In the genomic region with DNA sequence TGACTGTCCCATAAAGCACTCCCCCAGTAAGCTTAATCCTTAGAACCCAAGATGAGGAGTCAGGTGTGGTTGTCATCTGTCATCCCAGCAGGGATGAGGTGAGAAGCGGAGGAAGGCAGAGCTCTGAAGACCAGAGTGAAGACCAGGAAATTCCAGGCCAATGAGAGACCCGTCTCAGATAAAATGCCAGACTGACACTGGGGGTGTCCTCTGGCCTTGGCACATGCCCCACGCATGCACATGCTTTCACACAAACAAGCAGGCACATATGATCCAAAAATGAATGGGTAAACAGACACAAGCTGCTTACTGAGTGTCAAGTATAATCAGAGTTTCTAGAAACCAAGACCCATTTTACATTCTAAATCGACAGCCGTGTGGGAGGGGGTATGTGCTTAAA, we compare ENCODE assay signal across 16 mouse cellular contexts.
"Had no signal": no experiment of that assay in that cellular context is flagged by ENCODE, and none has a peak within 500 bp of the region (broad histone marks: within the 10 kb centered on the region; RNA-seq: fewer than 3 reads in every experiment).

No protein-coding gene starts in this region.

- H3K9ac ChIP-seq: neural tube, embryonic 13.5 days; neural tube, embryonic 15.5 days; stomach, embryonic 15.5 days had no signal

- H3K4me1 ChIP-seq: neural tube, embryonic 13.5 days; neural tube, embryonic 15.5 days; stomach, embryonic 15.5 days had no signal

- H3K36me3 ChIP-seq: neural tube, embryonic 13.5 days; neural tube, embryonic 15.5 days; stomach, embryonic 15.5 days had no signal

- H3K4me2 ChIP-seq: neural tube, embryonic 13.5 days; neural tube, embryonic 15.5 days; stomach, embryonic 15.5 days had no signal

- H3K9me3 ChIP-seq: neural tube, embryonic 13.5 days; neural tube, embryonic 15.5 days; stomach, embryonic 15.5 days had no signal

- DNase-seq: retina, postnatal 1 day; right cerebral cortex, adult 18-20 months; right cerebral cortex, postnatal 14 days; right cerebral cortex, postnatal 25 days; right cerebral cortex, postnatal 4 days; spleen, adult 18-20 months; thymus, adult 18-20 months; thymus, adult 2 months; thymus, postnatal 14 days; thymus, postnatal 25 days; thymus, postnatal 36 days; thymus, postnatal 4 days had no signal

- H3K27ac ChIP-seq: neural tube, embryonic 13.5 days; neural tube, embryonic 15.5 days; stomach, embryonic 15.5 days; stomach, postnatal 0 days had no signal

- H3K27me3 ChIP-seq: neural tube, embryonic 13.5 days; neural tube, embryonic 15.5 days; stomach, embryonic 15.5 days had no signal

- H3K4me3 ChIP-seq: neural tube, embryonic 13.5 days; neural tube, embryonic 15.5 days; stomach, embryonic 15.5 days had no signal
